Mouse (Mus musculus): ENCODE measurements around the gene Fcer2a. TPM values are rescaled to one million over a fixed set of nuclear protein-coding genes. Genes with fewer than 3 reads are reported as not detected.
A peak's percentile ranks its signal among the peaks of the same experiment; 100 is the strongest.

Gene Fcer2a
- total and polyA plus RNA-seq, 2 experiments, result 0.09 to 0.51 TPM

DNA sequence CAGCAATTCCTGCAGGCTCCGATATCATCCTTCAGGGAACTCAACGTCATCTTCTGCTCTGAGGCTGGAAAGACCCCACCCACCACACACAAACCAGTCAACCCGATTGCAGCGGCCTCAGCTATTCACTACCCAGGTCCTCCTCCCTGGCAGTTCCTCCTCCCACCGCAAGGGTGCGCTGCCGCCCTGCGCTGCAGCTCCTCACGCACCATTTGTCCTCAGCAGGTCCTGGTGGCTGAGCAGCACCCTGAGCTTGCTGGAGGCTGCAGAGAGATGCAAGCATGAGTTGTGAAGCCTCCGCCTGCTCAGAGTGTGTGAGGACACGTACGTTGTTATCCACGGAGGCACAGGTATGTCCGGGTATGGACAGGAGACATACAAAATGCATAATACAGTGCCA lies 24.6 kb upstream of the Fcer2a start:
- H3K27ac ChIP-seq (replicated peaks; ENCODE audit: insufficient read depth, low read depth, low read length), result peak overlapping the region; percentile 68
- H3K4me3 ChIP-seq (ENCODE audit: insufficient read depth, low read depth, low read length), result peak overlapping the region; percentile 37
- peak; percentile 29 for DNase-seq (ENCODE audit: extremely low read depth, low read depth, low spot score)
- TF ChIP-seq CTCF (IDR thresholded peaks at IDR 0.05; ENCODE audit: low read depth, low read length), result peak; percentile 99
- 0 out of 2 replicates have a peak, but pooled peaks have one; percentile 11 for TF ChIP-seq POLR2A (IDR thresholded peaks at IDR 0.05; ENCODE audit: extremely low read depth, insufficient read depth, low read length)
- no peaks in the 10 kb centered on the region for H3K79me2 ChIP-seq (ENCODE audit: control insufficient read depth, insufficient read depth, low read length)
- WGBS, result 15% methylated on average over 14 of the region's 14 CpGs
- H3K9ac ChIP-seq (ENCODE audit: low read depth, low read length), result peak overlapping the region; percentile 40; the same call in 1 of the 2 replicates
- 0 out of 2 replicates have a peak, but pooled peaks cover 3% of the 10 kb centered on the region for H3K4me1 ChIP-seq (ENCODE audit: control insufficient read depth, insufficient read depth, low read length)
- H3K36me3 ChIP-seq (ENCODE audit: control insufficient read depth, insufficient read depth, low read length), result peaks cover 6% of the 10 kb centered on the region; the same call in 1 of the 2 replicates
- no peaks in the 10 kb centered on the region for H3K27me3 ChIP-seq (ENCODE audit: control insufficient read depth, insufficient read depth, low read length)

DNA sequence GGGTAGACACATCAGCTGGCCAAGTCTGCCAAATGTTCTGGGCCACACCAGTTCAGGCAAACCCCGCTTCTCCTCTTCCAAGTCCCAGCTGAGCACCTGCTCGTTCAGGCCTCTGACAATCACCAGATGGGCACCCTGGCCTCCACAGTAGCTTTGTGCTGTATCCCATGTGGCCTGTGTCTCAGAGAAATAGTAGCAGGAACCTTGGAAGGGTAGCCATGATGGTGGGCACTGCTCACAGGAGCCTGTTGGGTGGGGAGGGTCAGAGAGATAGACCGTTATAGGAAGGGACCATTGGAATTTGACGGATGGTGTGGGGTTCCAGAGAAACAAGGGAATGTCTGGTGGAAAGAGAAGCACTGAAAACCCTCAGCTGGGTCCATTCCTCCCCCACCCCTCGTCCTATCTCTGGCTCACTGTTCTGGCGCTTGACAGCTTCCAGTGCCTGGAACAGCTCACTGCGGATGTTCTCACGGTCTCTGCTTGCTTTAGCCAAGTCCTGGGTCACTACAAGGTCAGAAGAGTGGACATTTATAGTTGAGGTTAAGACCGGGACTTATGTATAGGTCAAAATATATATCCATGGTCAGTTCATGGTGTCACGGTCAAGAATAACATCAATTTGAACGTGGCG lies 23.5 kb upstream of the Fcer2a start:
- peak overlapping the region; percentile 22 for H3K9ac ChIP-seq (ENCODE audit: low read depth, low read length)
- TF ChIP-seq CTCF (IDR thresholded peaks at IDR 0.05; ENCODE audit: low read depth, low read length) (no peak), POLR2A (IDR thresholded peaks at IDR 0.05; ENCODE audit: extremely low read depth, insufficient read depth, low read length) (no peak)
- DNase-seq (ENCODE audit: extremely low read depth, low read depth, low spot score), result peak; percentile 36
- no peaks in the 10 kb centered on the region for H3K27me3 ChIP-seq (ENCODE audit: control insufficient read depth, insufficient read depth, low read length)
- H3K79me2 ChIP-seq (ENCODE audit: control insufficient read depth, insufficient read depth, low read length), result no peaks in the 10 kb centered on the region
- 62% methylated on average over 12 of the region's 12 CpGs for WGBS
- H3K36me3 ChIP-seq (ENCODE audit: control insufficient read depth, insufficient read depth, low read length), result peaks cover 6% of the 10 kb centered on the region; the same call in 1 of the 2 replicates
- H3K4me3 ChIP-seq (ENCODE audit: insufficient read depth, low read depth, low read length), result no peak overlapping the region
- peak overlapping the region; percentile 68 for H3K27ac ChIP-seq (replicated peaks; ENCODE audit: insufficient read depth, low read depth, low read length)
- H3K4me1 ChIP-seq (ENCODE audit: control insufficient read depth, insufficient read depth, low read length), result 0 out of 2 replicates have a peak, but pooled peaks cover 3% of the 10 kb centered on the region

DNA sequence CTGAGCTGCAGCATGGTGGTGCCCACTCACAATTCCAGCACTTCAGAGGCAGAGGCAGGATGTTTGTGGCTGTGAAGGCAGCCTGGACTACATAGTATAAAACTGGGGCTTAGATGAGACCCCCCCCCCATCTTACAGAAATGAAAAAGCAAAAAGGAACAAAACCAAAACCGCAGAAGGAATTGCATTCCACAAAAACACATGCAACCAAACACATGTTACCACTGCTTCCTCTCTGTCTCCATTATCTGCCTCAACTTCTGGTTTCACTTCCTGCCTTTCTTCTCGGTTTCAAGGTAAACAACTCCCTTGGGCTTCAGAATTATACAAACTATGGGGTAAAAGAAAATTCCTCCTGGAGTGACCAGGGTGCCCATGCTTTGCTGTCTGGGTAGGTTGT lies 17.7 kb upstream of the Fcer2a start:
- Histone ChIP-seq H3K27ac (replicated peaks; ENCODE audit: insufficient read depth, low read depth, low read length) (peak overlapping the region; percentile 88), H3K36me3 (ENCODE audit: control insufficient read depth, insufficient read depth, low read length) (peaks cover 6% of the 10 kb centered on the region; the same call in 1 of the 2 replicates), H3K27me3 (ENCODE audit: control insufficient read depth, insufficient read depth, low read length) (no peaks in the 10 kb centered on the region), H3K9ac (ENCODE audit: low read depth, low read length) (no peak overlapping the region), H3K4me1 (ENCODE audit: control insufficient read depth, insufficient read depth, low read length) (peaks cover 6% of the 10 kb centered on the region; the same call in 1 of the 2 replicates), H3K79me2 (ENCODE audit: control insufficient read depth, insufficient read depth, low read length) (no peaks in the 10 kb centered on the region), H3K4me3 (ENCODE audit: insufficient read depth, low read depth, low read length) (no peak overlapping the region)
- 65% methylated on average over 2 of the region's 2 CpGs for WGBS
- peak; percentile 33 for DNase-seq (ENCODE audit: extremely low read depth, low read depth, low spot score)
- TF ChIP-seq POLR2A (IDR thresholded peaks at IDR 0.05; ENCODE audit: extremely low read depth, insufficient read depth, low read length) (no peak), CTCF (IDR thresholded peaks at IDR 0.05; ENCODE audit: low read depth, low read length) (no peak)

DNA sequence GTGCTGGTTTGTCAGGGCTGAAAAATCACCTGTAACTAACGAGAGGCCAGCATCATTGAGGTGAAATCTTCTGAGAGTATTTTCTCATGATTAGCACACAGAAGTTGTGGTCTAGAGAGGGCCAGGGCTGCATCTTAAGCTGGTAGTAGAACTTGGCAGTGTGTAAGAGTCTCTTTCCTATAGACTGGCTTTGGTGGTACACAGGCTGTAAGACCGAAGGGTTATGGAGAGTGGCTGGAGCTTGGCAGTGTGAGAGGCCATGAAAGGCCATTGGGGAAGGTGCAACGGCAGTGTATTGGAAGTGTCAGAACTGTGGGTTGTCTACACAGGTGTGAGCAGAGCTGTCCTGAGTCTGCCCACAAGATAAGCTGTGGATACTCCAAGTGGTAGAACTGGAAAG lies 16.3 kb upstream of the Fcer2a start:
- no peak overlapping the region for H3K4me3 ChIP-seq (ENCODE audit: insufficient read depth, low read depth, low read length)
- 83% methylated on average over 3 of the region's 3 CpGs for WGBS
- H3K27ac ChIP-seq (replicated peaks; ENCODE audit: insufficient read depth, low read depth, low read length), result peak overlapping the region; percentile 36; the same call in 1 of the 2 replicates
- H3K36me3 ChIP-seq (ENCODE audit: control insufficient read depth, insufficient read depth, low read length), result peaks cover under 1% of the 10 kb centered on the region; the same call in 1 of the 2 replicates
- H3K27me3 ChIP-seq (ENCODE audit: control insufficient read depth, insufficient read depth, low read length), result no peaks in the 10 kb centered on the region
- DNase-seq (ENCODE audit: extremely low read depth, low read depth, low spot score), result no peak
- H3K79me2 ChIP-seq (ENCODE audit: control insufficient read depth, insufficient read depth, low read length), result no peaks in the 10 kb centered on the region
- peaks cover 3% of the 10 kb centered on the region; the same call in 1 of the 2 replicates for H3K4me1 ChIP-seq (ENCODE audit: control insufficient read depth, insufficient read depth, low read length)
- no peak overlapping the region for H3K9ac ChIP-seq (ENCODE audit: low read depth, low read length)
- TF ChIP-seq CTCF (IDR thresholded peaks at IDR 0.05; ENCODE audit: low read depth, low read length) (no peak), POLR2A (IDR thresholded peaks at IDR 0.05; ENCODE audit: extremely low read depth, insufficient read depth, low read length) (no peak)

DNA sequence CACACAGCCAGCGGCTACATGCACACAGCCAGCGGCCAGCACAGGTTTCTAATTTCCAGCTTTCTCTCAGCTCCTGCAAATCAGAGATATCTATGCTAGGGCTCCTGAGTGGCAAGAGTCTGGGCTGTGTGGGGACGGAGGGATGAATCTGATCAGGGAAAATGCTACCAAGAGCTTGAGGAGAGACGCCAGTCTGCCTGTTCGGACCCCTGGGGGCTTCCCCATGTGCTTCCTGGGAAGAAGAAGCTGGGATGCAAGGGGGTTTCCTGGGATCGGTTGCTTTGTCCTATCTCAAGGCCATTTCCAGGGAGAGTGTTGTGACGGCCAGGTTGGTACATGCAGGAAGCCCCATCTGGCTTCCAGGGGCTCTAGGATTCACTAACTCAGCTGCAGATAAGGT lies 13.6 kb upstream of the Fcer2a start:
- no peak overlapping the region for H3K4me3 ChIP-seq (ENCODE audit: insufficient read depth, low read depth, low read length)
- DNase-seq (ENCODE audit: extremely low read depth, low read depth, low spot score), result no peak
- H3K27ac ChIP-seq (replicated peaks; ENCODE audit: insufficient read depth, low read depth, low read length), result peak overlapping the region; percentile 34
- H3K36me3 ChIP-seq (ENCODE audit: control insufficient read depth, insufficient read depth, low read length), result no peaks in the 10 kb centered on the region
- TF ChIP-seq CTCF (IDR thresholded peaks at IDR 0.05; ENCODE audit: low read depth, low read length), result no peak
- no peak for TF ChIP-seq POLR2A (IDR thresholded peaks at IDR 0.05; ENCODE audit: extremely low read depth, insufficient read depth, low read length)
- H3K9ac ChIP-seq (ENCODE audit: low read depth, low read length), result no peak overlapping the region
- 50% methylated on average over 7 of the region's 7 CpGs for WGBS
- no peaks in the 10 kb centered on the region for H3K27me3 ChIP-seq (ENCODE audit: control insufficient read depth, insufficient read depth, low read length)
- H3K79me2 ChIP-seq (ENCODE audit: control insufficient read depth, insufficient read depth, low read length), result no peaks in the 10 kb centered on the region
- peaks cover 3% of the 10 kb centered on the region; the same call in 1 of the 2 replicates for H3K4me1 ChIP-seq (ENCODE audit: control insufficient read depth, insufficient read depth, low read length)

DNA sequence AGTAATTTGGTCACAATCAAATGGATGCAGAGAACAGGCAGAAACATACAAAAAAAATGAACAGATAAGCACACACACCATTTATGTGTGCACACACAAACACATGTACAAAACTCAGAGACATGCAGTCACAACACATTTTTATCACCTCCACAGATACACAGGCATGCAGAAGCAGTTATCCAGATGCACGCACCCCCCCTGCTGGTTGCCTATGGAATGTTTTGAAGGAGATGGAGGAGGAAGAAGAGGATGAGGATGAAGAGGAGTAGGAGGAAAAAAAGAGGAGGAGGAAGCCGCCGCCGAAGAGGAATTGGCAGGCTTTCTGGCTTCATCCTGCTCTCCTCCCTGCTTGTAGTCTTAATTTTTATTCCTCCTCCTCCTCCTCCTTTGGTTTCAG lies 11.7 kb upstream of the Fcer2a start:
- no peak for DNase-seq (ENCODE audit: extremely low read depth, low read depth, low spot score)
- no peaks in the 10 kb centered on the region; the same call in 1 of the 2 replicates for H3K4me1 ChIP-seq (ENCODE audit: control insufficient read depth, insufficient read depth, low read length)
- no peak overlapping the region for H3K27ac ChIP-seq (replicated peaks; ENCODE audit: insufficient read depth, low read depth, low read length)
- H3K4me3 ChIP-seq (ENCODE audit: insufficient read depth, low read depth, low read length), result no peak overlapping the region
- no peak overlapping the region for H3K9ac ChIP-seq (ENCODE audit: low read depth, low read length)
- H3K27me3 ChIP-seq (ENCODE audit: control insufficient read depth, insufficient read depth, low read length), result no peaks in the 10 kb centered on the region
- TF ChIP-seq CTCF (IDR thresholded peaks at IDR 0.05; ENCODE audit: low read depth, low read length) (peak; percentile 44; the same call in 1 of the 2 replicates), POLR2A (IDR thresholded peaks at IDR 0.05; ENCODE audit: extremely low read depth, insufficient read depth, low read length) (no peak)
- H3K79me2 ChIP-seq (ENCODE audit: control insufficient read depth, insufficient read depth, low read length), result no peaks in the 10 kb centered on the region
- WGBS, result 44% methylated on average over 4 of the region's 4 CpGs
- H3K36me3 ChIP-seq (ENCODE audit: control insufficient read depth, insufficient read depth, low read length), result no peaks in the 10 kb centered on the region

Data from liver, adult 2 months (tissue).